Mouse (Mus musculus) megakaryocyte, embryonic 14.5 days (primary cell): ENCODE results near the gene Sh3bgrl2.

Experiments
- FLI1 ChIP-seq: IDR thresholded peaks from 2 replicates; pipeline ENCODE4 v1.6.1; 2012; ENCODE audit warnings: low read length, inconsistent platforms, mixed read lengths
- GATA1 ChIP-seq: IDR thresholded peaks from 3 replicates; pipeline ENCODE4 v1.6.1; 2012; ENCODE audit warnings: mixed read lengths, low read length, inconsistent platforms, borderline replicate concordance

- TF ChIP-seq GATA1 (no peak), FLI1 (no peak)
Observed at GRCm38 (mm10) chr9:83564934-83565652, 17.0 kb downstream of the Sh3bgrl2 start.
